In the genomic region with DNA sequence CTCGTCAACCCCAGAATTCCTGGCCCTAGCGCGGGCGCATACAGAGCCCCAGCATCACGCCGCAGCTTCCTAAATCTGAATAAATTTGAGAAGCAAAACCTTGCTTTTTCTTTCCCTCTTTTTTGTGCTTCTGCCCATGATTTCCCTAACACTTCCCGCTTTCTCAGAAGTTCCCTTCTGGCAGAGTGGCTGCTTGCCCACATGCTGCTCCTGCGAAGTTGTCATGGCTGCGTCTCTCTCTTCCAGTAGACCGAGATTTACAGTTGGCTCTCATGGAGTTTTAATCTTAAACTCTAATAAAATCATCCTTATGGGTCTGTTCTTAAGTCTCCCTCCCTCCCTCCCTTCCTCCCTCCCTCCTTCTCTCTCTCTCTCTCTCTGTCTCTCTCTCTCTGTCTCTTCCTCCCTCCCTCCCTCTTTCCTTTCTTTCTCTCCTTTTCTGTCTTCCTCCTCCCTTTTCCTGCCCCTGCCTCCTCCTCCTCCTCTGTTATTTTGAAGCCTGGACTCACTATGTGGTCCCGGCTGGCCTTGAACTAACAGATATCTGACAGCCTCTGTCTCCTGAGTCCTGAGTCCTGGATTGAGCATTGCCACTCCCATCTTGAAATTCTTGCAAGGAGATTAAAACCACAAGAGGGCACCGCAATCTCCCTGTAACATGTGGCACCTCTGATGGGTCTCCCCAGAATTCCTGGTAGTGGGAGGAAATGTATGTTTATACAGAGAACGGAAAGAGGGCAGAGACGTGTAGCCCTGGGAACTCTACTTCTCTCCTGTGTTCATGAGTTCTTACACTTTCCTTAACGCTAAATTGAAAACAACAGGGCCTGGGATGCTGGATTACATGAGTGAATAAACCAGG, we compare ENCODE assay signal across 7 mouse cellular contexts. TPM values are rescaled to one million over a fixed set of nuclear protein-coding genes. Genes with fewer than 3 reads are reported as not detected.
DNase-seq lines count a peak whose midpoint lies in the region; ATAC-seq lines count a peak whose summit lies in the region.

No protein-coding gene starts in this region.

- peaks cover 10% of the 10 kb centered on the region for H3K4me1 ChIP-seq in limb, embryonic 12.5 days (replicated peaks)

- H3K27ac ChIP-seq in limb, embryonic 12.5 days, result peak overlapping the region; percentile 56; the same call in 1 of the 2 replicates

- WGBS in limb, embryonic 12.5 days, result 57% methylated on average over 15 of the region's 15 CpGs

- peak overlapping the region; percentile 46 for H3K4me2 ChIP-seq in limb, embryonic 12.5 days

- peak overlapping the region; percentile 37; the same call in 1 of the 2 replicates for H3K9ac ChIP-seq in limb, embryonic 12.5 days (replicated peaks)

- peak; percentile 21 for DNase-seq in 3T3-L1 (ENCODE audit: low read depth, low spot score)
- peak; percentile 18 for DNase-seq in 416B (ENCODE audit: low read depth)
- DNase-seq in forelimb bud, embryonic 11.5 days (ENCODE audit: low read depth, low spot score), result peak; percentile 20
- DNase-seq in right cerebral cortex, adult 18-20 months, result peak; percentile 32
- DNase-seq in testis, postnatal 10 days (ENCODE audit: low spot score), result no peak
- DNase-seq in cerebellum, postnatal 4 days (ENCODE audit: low spot score in 2 of 2), result no peak

- no peak overlapping the region; the same call in 1 of the 2 replicates for H3K4me3 ChIP-seq in limb, embryonic 12.5 days (replicated peaks)

- H3K36me3 ChIP-seq in limb, embryonic 12.5 days, result no peaks in the 10 kb centered on the region

- no peaks in the 10 kb centered on the region for H3K27me3 ChIP-seq in limb, embryonic 12.5 days

- ATAC-seq in limb, embryonic 12.5 days (ENCODE audit: insufficient number of reproducible peaks, insufficient read depth, low FRiP score, low TSS enrichment, low read depth), result no peak

- H3K9me3 ChIP-seq in limb, embryonic 12.5 days, result no peaks in the 10 kb centered on the region

RNA-seq across cellular contexts. Expression of gene Slc28a3, which starts 21.8 kb away (rescaled TPM):
- 0.10 TPM in 1 of 2 replicates, not detected in the other for polyA plus RNA-seq in limb, embryonic 12.5 days (2016; fragmentation: Nextera tagmentation; extraction: Ambion mirVana)

Comparison
In these comparisons a context has a peak if more than half of its experiments do, and no peak if none do; other contexts are left out.
1. DNase-seq: peak in 3T3-L1 (single experiment), 416B (single experiment), forelimb bud, embryonic 11.5 days (single experiment) and right cerebral cortex, adult 18-20 months (single experiment); none in testis, postnatal 10 days (single experiment) and cerebellum, postnatal 4 days (0 of 2).